Mouse (Mus musculus) ES-E14 (cell line): ENCODE results near the gene Map4k2. TPM values are rescaled to one million over a fixed set of nuclear protein-coding genes. Genes with fewer than 3 reads are reported as not detected.

ENCODE experiments used
- DNase-seq: peaks from one replicate; pipeline ENCODE4 v3.0.0-alpha.2; 2013; ENCODE audit warnings: low read depth, low spot score
- H3K27ac ChIP-seq: 2 replicates; pipeline ENCODE4 v1.5.1; 2012; ENCODE audit warnings: low read depth, mild to moderate bottlenecking, low read length, moderate library complexity, mixed read lengths; ENCODE audit not compliant: poor library complexity, insufficient read depth, severe bottlenecking
- H3K36me3 ChIP-seq: 2 replicates; pipeline ENCODE4 v1.6.1; 2012; ENCODE audit warnings: mild to moderate bottlenecking, low read length, moderate library complexity, mixed read lengths; ENCODE audit not compliant: control insufficient read depth, poor library complexity, insufficient read depth, severe bottlenecking
- H3K4me1 ChIP-seq, 2 experiments: fragments of 150-350 bp in 1 of 2; sonication (generic) in 1 of 2; 2 replicates each; pipeline ENCODE4 v1.6.1; 2012; ENCODE audit warnings: low read length in 2 of 2, mild to moderate bottlenecking in 1 of 2, mixed read lengths in 1 of 2; ENCODE audit not compliant: control insufficient read depth in 2 of 2, insufficient read depth in 2 of 2, poor library complexity in 1 of 2
- H3K4me3 ChIP-seq, 2 experiments: fragments of 150-350 bp in 1 of 2; sonication (generic) in 1 of 2; 2 replicates each; pipeline ENCODE4 v1.5.1; 2012; ENCODE audit warnings: low read length in 2 of 2, low read depth in 1 of 2, mild to moderate bottlenecking in 1 of 2, mixed read lengths in 1 of 2; ENCODE audit not compliant: insufficient read depth in 1 of 2, poor library complexity in 1 of 2, severe bottlenecking in 1 of 2
- H3K9ac ChIP-seq: 2 replicates; pipeline ENCODE4 v1.6.1; 2012; ENCODE audit warnings: low read depth, mild to moderate bottlenecking, low read length, mixed read lengths; ENCODE audit not compliant: poor library complexity, insufficient read depth, severe bottlenecking
- H3K9me3 ChIP-seq: fragments of 150-350 bp; sonication (generic); 2 replicates; pipeline ENCODE4 v1.6.1; 2012; ENCODE audit warnings: low read depth, mild to moderate bottlenecking, low read length; ENCODE audit not compliant: control insufficient read depth, insufficient read depth
- CHD2 ChIP-seq: IDR thresholded peaks from 2 replicates; pipeline ENCODE4 v1.6.1; 2014; ENCODE audit warnings: mild to moderate bottlenecking, low read depth, low read length, inconsistent platforms
- HCFC1 ChIP-seq: IDR thresholded peaks from 2 replicates; pipeline ENCODE4 v1.6.1; 2012; ENCODE audit warnings: low read length, inconsistent platforms, borderline replicate concordance; ENCODE audit not compliant: insufficient read depth
- MAFK ChIP-seq: IDR thresholded peaks from 2 replicates; pipeline ENCODE4 v1.6.1; 2014; ENCODE audit warnings: mild to moderate bottlenecking, low read depth, low read length, inconsistent platforms; ENCODE audit not compliant: insufficient read depth
- ZC3H11A ChIP-seq: IDR thresholded peaks from 2 replicates; pipeline ENCODE4 v1.6.1; 2012; ENCODE audit warnings: low read depth, mild to moderate bottlenecking, inconsistent platforms, low read length, borderline replicate concordance
- ZNF384 ChIP-seq: IDR thresholded peaks from 2 replicates; pipeline ENCODE4 v1.6.1; 2012; ENCODE audit warnings: low read depth, low read length, inconsistent platforms
- in situ Hi-C, 2 experiments: fragments of 600-800 bp; cut with MboI; formaldehyde crosslinking; loops; one replicate each; pipeline ENCODE4 v1.15.1; 2025; ENCODE audit warnings: low sequenced_read_pairs in 2 of 2, inconsistent platforms in 1 of 2; ENCODE audit not compliant: unreplicated experiment in 2 of 2
- total RNA-seq: library from RNA; depleted of rRNA; stranded (reverse); fragments of 300-350 nt; gene quantifications from 2 replicates; pipeline ENCODE4 v1.2.3, GENCODE M21; 2012

Gene Map4k2
- total RNA-seq, 1 experiment, result 29.4 TPM

GRCm38 (mm10) chr19:6375423-6376254, 34.7 kb downstream of the Map4k2 start:
- Histone ChIP-seq H3K27ac (no peak overlapping the region), H3K4me1 (peaks cover 0 to 18% of the 10 kb centered on the region in 2 experiments; a peak in 2 of 4 replicates), H3K36me3 (peaks cover 69% of the 10 kb centered on the region), H3K4me3 (peak overlapping the region; percentile 3 to 45; a peak in 3 of 4 replicates), H3K9me3 (no peaks in the 10 kb centered on the region), H3K9ac (0 out of 2 replicates have a peak overlapping the region, but pooled peaks have one; percentile 19)
- in situ Hi-C loops, result no loop called here
- TF ChIP-seq MAFK, result no peak
- no peak for TF ChIP-seq CHD2
- no peak for TF ChIP-seq ZC3H11A
- no peak for TF ChIP-seq HCFC1
- no peak for TF ChIP-seq ZNF384
- DNase-seq, result no peak

DNA sequence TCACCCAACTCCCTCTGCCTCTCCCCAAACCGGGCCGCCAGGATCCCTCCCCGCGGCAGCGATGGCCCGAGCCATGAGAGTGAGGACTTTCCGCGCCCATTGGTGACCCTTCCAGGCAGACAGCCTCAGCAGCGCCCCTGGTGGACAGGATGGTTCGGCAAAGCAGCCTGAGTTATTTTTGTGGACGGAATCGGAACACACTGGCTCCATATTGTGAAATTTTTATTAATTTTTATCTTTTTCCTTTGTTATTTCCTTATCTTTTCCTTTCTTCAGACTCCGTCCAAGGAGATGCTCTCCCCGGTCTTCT, 35.3 kb downstream of the Map4k2 start:
- in situ Hi-C loops, result no loop called here
- no peak for DNase-seq
- peaks cover 64% of the 10 kb centered on the region for H3K36me3 ChIP-seq
- peaks cover 0 to 18% of the 10 kb centered on the region in 2 experiments; a peak in 2 of 4 replicates for H3K4me1 ChIP-seq
- H3K9me3 ChIP-seq, result no peaks in the 10 kb centered on the region
- H3K27ac ChIP-seq, result no peak overlapping the region
- peak overlapping the region; percentile 3 to 45; a peak in 3 of 4 replicates for H3K4me3 ChIP-seq
- H3K9ac ChIP-seq, result no peak overlapping the region
- TF ChIP-seq ZNF384, result no peak
- no peak for TF ChIP-seq ZC3H11A
- no peak for TF ChIP-seq MAFK
- TF ChIP-seq CHD2, result no peak
- TF ChIP-seq HCFC1, result no peak; the same call in 1 of the 2 replicates

DNA sequence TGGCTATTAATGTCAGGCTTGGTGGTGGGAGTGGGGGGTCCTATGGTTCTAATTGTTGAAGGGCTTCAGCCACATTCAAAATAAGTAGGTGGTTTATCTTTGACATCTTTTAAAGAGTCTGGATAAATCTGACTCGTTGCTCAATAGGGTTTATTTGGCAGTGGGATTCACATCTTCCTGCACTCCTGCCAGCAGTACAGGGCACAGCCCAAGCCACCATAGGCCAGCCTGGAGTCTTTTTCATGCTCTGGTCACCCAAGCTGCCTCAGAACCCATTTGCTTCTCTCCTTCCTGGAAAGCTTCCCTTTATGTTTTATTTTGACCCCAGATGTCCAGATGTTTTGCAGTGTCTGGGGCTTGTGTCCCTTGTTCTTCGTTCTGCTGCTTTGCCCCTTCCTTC, 35.7 kb downstream of the Map4k2 start:
- H3K27ac ChIP-seq, result no peak overlapping the region
- H3K4me3 ChIP-seq, result no peak overlapping the region
- H3K4me1 ChIP-seq, result peaks cover 0 to 18% of the 10 kb centered on the region in 2 experiments; a peak in 2 of 4 replicates
- H3K9ac ChIP-seq, result no peak overlapping the region
- TF ChIP-seq HCFC1 (no peak), CHD2 (no peak), ZC3H11A (no peak), ZNF384 (no peak), MAFK (no peak)
- no peak for DNase-seq
- in situ Hi-C loops, result no loop called here
- no peaks in the 10 kb centered on the region for H3K9me3 ChIP-seq
- H3K36me3 ChIP-seq, result peaks cover 59% of the 10 kb centered on the region

GRCm38 (mm10) chr19:6377327-6378040, 36.5 kb downstream of the Map4k2 start:
- no peak overlapping the region for H3K27ac ChIP-seq
- no peak for TF ChIP-seq HCFC1
- TF ChIP-seq CHD2, result no peak
- no peak for TF ChIP-seq ZNF384
- TF ChIP-seq MAFK, result no peak
- no peak for TF ChIP-seq ZC3H11A
- no peak overlapping the region for H3K4me3 ChIP-seq
- H3K9me3 ChIP-seq, result no peaks in the 10 kb centered on the region
- H3K9ac ChIP-seq, result no peak overlapping the region
- peaks cover 0 to 18% of the 10 kb centered on the region in 2 experiments; a peak in 2 of 4 replicates for H3K4me1 ChIP-seq
- in situ Hi-C loops, result no loop called here
- DNase-seq, result no peak
- peaks cover 51% of the 10 kb centered on the region for H3K36me3 ChIP-seq
